Mouse (Mus musculus): ENCODE data around the gene Zmynd8. TPM values are rescaled to one million over a fixed set of nuclear protein-coding genes. Genes with fewer than 3 reads are reported as not detected.
A peak's percentile ranks its signal among the peaks of the same experiment; 100 is the strongest.

Gene Zmynd8
- polyA plus RNA-seq, 1 experiment from 2014 or later, result 60.0 TPM

- Histone ChIP-seq H3K4me1 (replicated peaks) (peaks cover 15% of the 10 kb centered on the region), H3K36me3 (no peaks in the 10 kb centered on the region), H3K9me3 (no peaks in the 10 kb centered on the region), H3K27ac (no peak overlapping the region), H3K4me3 (no peak overlapping the region), H3K27me3 (ENCODE audit: insufficient read depth, poor library complexity, severe bottlenecking) (no peaks in the 10 kb centered on the region)
- DNase-seq (ENCODE audit: low spot score), result no peak
- WGBS, result 66% methylated on average over 13 of the region's 13 CpGs
These were observed 23.4 kb upstream of the Zmynd8 start for GRCm38 (mm10) chr2:165922047-165922728.

GRCm38 (mm10) chr2:165914298-165914697, 15.5 kb upstream of the Zmynd8 start:
- DNase-seq (ENCODE audit: low spot score), result peak; percentile 91
- Histone ChIP-seq H3K4me1 (replicated peaks) (peaks cover 10% of the 10 kb centered on the region; the same call in 1 of the 2 replicates), H3K27me3 (ENCODE audit: insufficient read depth, poor library complexity, severe bottlenecking) (no peaks in the 10 kb centered on the region), H3K27ac (peak overlapping the region; percentile 70; the same call in 1 of the 2 replicates), H3K36me3 (no peaks in the 10 kb centered on the region), H3K9me3 (no peaks in the 10 kb centered on the region), H3K4me3 (no peak overlapping the region)
- 26% methylated on average over 11 of the region's 11 CpGs for WGBS

GRCm38 (mm10) chr2:165913073-165913472, 14.3 kb upstream of the Zmynd8 start:
- no peak for DNase-seq (ENCODE audit: low spot score)
- Histone ChIP-seq H3K27ac (no peak overlapping the region), H3K27me3 (ENCODE audit: insufficient read depth, poor library complexity, severe bottlenecking) (no peaks in the 10 kb centered on the region), H3K4me1 (replicated peaks) (peaks cover 10% of the 10 kb centered on the region; the same call in 1 of the 2 replicates), H3K4me3 (no peak overlapping the region), H3K36me3 (no peaks in the 10 kb centered on the region), H3K9me3 (no peaks in the 10 kb centered on the region)
- WGBS, result 70% methylated on average over 7 of the region's 7 CpGs

DNA sequence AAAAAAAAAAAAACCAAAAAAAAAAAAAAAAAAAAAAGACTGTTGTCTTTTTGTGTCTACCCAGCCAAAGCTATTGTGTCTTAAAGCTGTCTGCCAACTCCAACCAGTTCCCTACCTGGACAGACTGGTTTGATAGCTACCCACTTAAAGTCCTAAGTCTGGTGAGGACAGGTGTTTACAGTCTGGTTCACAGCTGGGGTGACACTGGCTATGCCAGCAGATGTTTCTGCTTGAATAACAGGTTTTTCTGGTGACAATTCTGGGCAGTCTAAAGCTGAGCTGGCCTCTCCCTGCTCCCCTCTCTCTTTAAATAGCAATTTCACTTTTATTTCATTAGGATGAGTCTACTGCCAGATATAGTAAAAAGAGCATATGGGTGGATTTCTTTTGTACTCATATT, 10.9 kb upstream of the Zmynd8 start:
- no peak overlapping the region for H3K27ac ChIP-seq
- no peaks in the 10 kb centered on the region for H3K9me3 ChIP-seq
- no peak for DNase-seq (ENCODE audit: low spot score)
- H3K4me3 ChIP-seq, result no peak overlapping the region
- H3K36me3 ChIP-seq, result no peaks in the 10 kb centered on the region
- peaks cover 39% of the 10 kb centered on the region for H3K4me1 ChIP-seq (replicated peaks)
- no peaks in the 10 kb centered on the region for H3K27me3 ChIP-seq (ENCODE audit: insufficient read depth, poor library complexity, severe bottlenecking)

DNA sequence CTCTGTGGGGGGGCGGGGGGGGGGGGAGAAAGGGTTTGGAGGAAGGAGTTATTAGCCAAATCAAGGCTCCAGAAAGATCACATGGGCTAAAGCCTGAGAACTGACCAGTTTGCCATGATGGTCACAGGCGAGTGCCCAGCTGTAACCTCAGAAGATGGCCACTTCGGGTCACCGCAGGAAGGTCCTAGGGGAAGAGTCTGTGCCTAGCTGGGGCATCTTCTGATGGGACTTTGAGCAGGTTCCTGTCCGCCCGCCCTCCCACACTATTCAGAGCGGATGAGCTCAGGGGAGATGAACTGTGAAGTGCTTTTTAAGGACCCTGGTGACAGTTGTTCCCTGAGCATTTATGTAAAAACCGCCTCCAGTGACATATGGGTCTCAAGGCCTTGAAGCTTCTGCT, 8.4 kb upstream of the Zmynd8 start:
- 44% methylated on average over 8 of the region's 8 CpGs for WGBS
- Histone ChIP-seq H3K36me3 (no peaks in the 10 kb centered on the region), H3K27ac (peak overlapping the region; percentile 79), H3K9me3 (no peaks in the 10 kb centered on the region), H3K4me1 (replicated peaks) (peaks cover 32% of the 10 kb centered on the region), H3K4me3 (no peak overlapping the region), H3K27me3 (ENCODE audit: insufficient read depth, poor library complexity, severe bottlenecking) (no peaks in the 10 kb centered on the region)
- DNase-seq (ENCODE audit: low spot score), result no peak

DNA sequence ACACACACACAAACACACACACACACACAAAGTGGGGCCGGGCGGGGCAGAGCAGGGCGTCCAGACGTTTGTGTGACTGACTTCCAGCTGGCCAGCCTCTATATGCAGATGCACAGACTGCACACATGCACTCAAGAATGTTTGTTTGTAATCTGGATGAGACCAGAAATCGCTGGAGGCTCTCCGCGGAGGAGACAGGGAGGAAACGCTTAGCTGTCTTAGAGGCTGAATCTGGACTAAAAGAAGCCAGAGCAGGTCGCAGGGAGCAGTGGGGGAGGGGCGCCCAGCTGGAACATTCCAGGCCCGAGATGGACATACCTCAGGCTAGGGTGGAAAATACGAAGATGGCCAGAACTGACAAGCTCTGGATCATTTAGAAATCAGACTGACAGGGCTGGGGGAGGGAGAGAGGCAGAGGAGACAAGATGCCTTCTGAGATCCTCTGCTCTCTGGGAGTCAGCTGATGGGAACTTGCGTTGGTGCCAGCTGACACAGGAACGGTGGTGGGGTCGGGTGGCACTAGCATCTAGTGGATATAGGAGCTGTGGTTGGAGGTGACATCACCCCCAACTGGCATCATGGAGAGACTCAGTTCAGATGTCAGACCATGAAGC, 7.6 kb upstream of the Zmynd8 start:
- H3K27ac ChIP-seq, result peak overlapping the region; percentile 79
- 38% methylated on average over 15 of the region's 15 CpGs for WGBS
- H3K4me1 ChIP-seq (replicated peaks), result peaks cover 32% of the 10 kb centered on the region
- H3K27me3 ChIP-seq (ENCODE audit: insufficient read depth, poor library complexity, severe bottlenecking), result no peaks in the 10 kb centered on the region
- H3K9me3 ChIP-seq, result no peaks in the 10 kb centered on the region
- H3K36me3 ChIP-seq, result no peaks in the 10 kb centered on the region
- DNase-seq (ENCODE audit: low spot score), result peak; percentile 60
- no peak overlapping the region for H3K4me3 ChIP-seq

DNA sequence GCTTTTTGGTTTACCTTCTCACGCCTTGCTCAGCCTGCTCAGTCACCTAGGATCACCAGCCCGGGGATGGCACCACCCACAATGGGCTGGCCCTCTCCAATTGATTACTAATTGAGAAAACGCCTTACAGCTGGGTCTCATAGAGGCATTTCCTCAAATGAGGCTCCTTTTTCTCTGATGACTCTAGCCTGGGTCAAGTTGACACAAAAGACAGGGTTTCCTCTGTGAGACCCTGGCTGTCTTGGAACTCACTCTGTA, 2.2 kb upstream of the Zmynd8 start:
- no peaks in the 10 kb centered on the region for H3K27me3 ChIP-seq (ENCODE audit: insufficient read depth, poor library complexity, severe bottlenecking)
- H3K4me1 ChIP-seq (replicated peaks), result peaks cover 61% of the 10 kb centered on the region
- H3K36me3 ChIP-seq, result no peaks in the 10 kb centered on the region
- 20% methylated on average over 3 of the region's 3 CpGs for WGBS
- DNase-seq (ENCODE audit: low spot score), result no peak
- no peak overlapping the region for H3K4me3 ChIP-seq
- no peaks in the 10 kb centered on the region for H3K9me3 ChIP-seq
- peak overlapping the region; percentile 92 for H3K27ac ChIP-seq

- Histone ChIP-seq H3K27me3 (ENCODE audit: insufficient read depth, poor library complexity, severe bottlenecking) (no peaks in the 10 kb centered on the region), H3K27ac (peak overlapping the region; percentile 92), H3K36me3 (no peaks in the 10 kb centered on the region), H3K4me1 (replicated peaks) (peaks cover 61% of the 10 kb centered on the region), H3K9me3 (no peaks in the 10 kb centered on the region), H3K4me3 (peak overlapping the region; percentile 32)
- WGBS, result 9% methylated on average over 23 of the region's 23 CpGs
- DNase-seq (ENCODE audit: low spot score), result peak; percentile 70
These were observed 1.7 kb upstream of the Zmynd8 start for GRCm38 (mm10) chr2:165900351-165901126.

- H3K27me3 ChIP-seq (ENCODE audit: insufficient read depth, poor library complexity, severe bottlenecking), result no peaks in the 10 kb centered on the region
- no peak for DNase-seq (ENCODE audit: low spot score)
- peak overlapping the region; percentile 32; the same call in 1 of the 2 replicates for H3K4me3 ChIP-seq
- no peaks in the 10 kb centered on the region for H3K36me3 ChIP-seq
- H3K9me3 ChIP-seq, result no peaks in the 10 kb centered on the region
- WGBS, result 25% methylated on average over 3 of the region's 3 CpGs
- peaks cover 63% of the 10 kb centered on the region for H3K4me1 ChIP-seq (replicated peaks)
- H3K27ac ChIP-seq, result peak overlapping the region; percentile 92
These were observed 1.1 kb upstream of the Zmynd8 start for GRCm38 (mm10) chr2:165899923-165900322.

DNA sequence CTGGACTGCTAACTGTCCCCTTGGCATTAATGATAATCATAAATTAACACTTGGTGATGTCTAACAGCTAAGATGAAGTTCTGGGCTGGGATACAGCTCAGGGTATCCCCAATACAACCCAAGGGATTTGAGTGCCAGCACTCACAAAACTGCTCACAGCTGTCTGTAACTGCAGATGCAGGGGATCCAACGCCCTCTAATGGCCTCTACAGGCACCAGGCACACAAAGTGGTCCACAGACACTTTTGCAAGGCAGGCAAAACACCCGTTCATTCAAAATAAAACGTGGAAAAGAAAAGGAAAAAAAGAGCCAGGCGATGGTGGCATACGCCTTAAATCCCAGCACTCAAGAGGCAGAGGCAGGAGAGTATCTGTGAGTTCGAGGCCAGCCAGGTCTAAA, 658 bp upstream of the Zmynd8 start:
- Histone ChIP-seq H3K4me1 (replicated peaks) (peaks cover 62% of the 10 kb centered on the region), H3K36me3 (no peaks in the 10 kb centered on the region), H3K27ac (peak overlapping the region; percentile 92), H3K9me3 (no peaks in the 10 kb centered on the region), H3K27me3 (ENCODE audit: insufficient read depth, poor library complexity, severe bottlenecking) (no peaks in the 10 kb centered on the region), H3K4me3 (no peak overlapping the region)
- 33% methylated on average over 6 of the region's 6 CpGs for WGBS
- DNase-seq (ENCODE audit: low spot score), result no peak

DNA sequence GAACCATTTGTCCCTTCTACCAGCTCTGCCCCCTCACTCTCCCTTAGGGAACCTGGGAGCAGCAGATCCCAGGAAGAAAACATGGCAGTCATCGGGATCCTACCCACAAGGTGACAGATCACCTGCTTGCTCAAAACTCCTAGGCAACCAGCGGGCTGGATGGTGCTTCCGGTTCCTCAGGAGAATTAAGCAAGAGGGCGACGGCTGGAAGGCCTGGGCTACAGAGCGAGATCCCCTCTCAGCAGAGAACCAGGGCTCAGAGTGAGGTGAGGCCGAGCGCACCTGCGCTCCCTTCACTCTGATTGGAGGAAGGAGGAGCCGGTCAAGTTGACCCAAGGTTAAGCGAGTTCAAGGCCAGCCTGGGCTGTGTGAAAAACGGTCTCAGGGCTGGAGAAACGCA, 2.6 kb downstream of the Zmynd8 start:
- no peaks in the 10 kb centered on the region for H3K27me3 ChIP-seq (ENCODE audit: insufficient read depth, poor library complexity, severe bottlenecking)
- H3K27ac ChIP-seq, result peak overlapping the region; percentile 72
- H3K36me3 ChIP-seq, result no peaks in the 10 kb centered on the region
- H3K9me3 ChIP-seq, result no peaks in the 10 kb centered on the region
- 74% methylated on average over 13 of the region's 13 CpGs for WGBS
- no peak for DNase-seq (ENCODE audit: low spot score)
- H3K4me3 ChIP-seq, result no peak overlapping the region
- H3K4me1 ChIP-seq (replicated peaks), result peaks cover 71% of the 10 kb centered on the region

- peak overlapping the region; percentile 72 for H3K27ac ChIP-seq
- H3K9me3 ChIP-seq, result no peaks in the 10 kb centered on the region
- H3K4me1 ChIP-seq (replicated peaks), result peaks cover 68% of the 10 kb centered on the region
- H3K27me3 ChIP-seq (ENCODE audit: insufficient read depth, poor library complexity, severe bottlenecking), result no peaks in the 10 kb centered on the region
- H3K4me3 ChIP-seq, result no peak overlapping the region
- 86% methylated on average over 4 of the region's 4 CpGs for WGBS
- no peaks in the 10 kb centered on the region for H3K36me3 ChIP-seq
- DNase-seq (ENCODE audit: low spot score), result no peak
These were observed 3.1 kb downstream of the Zmynd8 start for GRCm38 (mm10) chr2:165895687-165896086.

- Histone ChIP-seq H3K27ac (no peak overlapping the region), H3K4me1 (replicated peaks) (peaks cover 68% of the 10 kb centered on the region)
- no peak for DNase-seq (ENCODE audit: low spot score)
These were observed 4.3 kb downstream of the Zmynd8 start for GRCm38 (mm10) chr2:165894533-165894932.

More at GRCm38 (mm10) chr2:165894533-165894932, 4.3 kb downstream of the Zmynd8 start:
- 60% methylated on average over 3 of the region's 4 CpGs for WGBS
- H3K4me3 ChIP-seq, result no peak overlapping the region
- no peaks in the 10 kb centered on the region for H3K36me3 ChIP-seq
- no peaks in the 10 kb centered on the region for H3K9me3 ChIP-seq
- no peaks in the 10 kb centered on the region for H3K27me3 ChIP-seq (ENCODE audit: insufficient read depth, poor library complexity, severe bottlenecking)
